Mouse (Mus musculus): ENCODE data around the gene Arhgef2.

Gene Arhgef2

GRCm38 (mm10) chr3:88640676-88641075 lies 34.9 kb downstream of the Arhgef2 start:
- no peak for DNase-seq (ENCODE audit: low read depth, low spot score)

DNA sequence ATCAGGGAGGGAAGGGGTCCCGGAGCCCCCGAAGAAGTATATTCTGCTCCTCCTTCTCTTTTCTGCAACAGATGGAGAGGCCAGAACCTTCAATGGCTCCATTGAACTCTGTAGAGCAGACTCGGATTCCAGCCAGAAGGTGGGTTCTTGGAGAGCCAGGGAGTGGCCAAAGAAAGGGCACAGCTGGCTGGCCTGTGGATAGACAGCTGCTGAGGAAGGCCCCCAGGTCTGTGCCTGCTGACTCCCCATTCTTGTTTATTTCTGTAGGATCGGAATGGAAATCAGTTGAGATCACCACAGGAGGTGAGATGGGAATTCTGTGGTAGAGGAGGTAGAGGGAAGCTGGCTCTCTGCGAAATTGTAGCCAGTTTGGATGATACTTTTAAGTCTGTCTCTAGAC lies 37.3 kb downstream of the Arhgef2 start:
- DNase-seq (ENCODE audit: low read depth, low spot score) = no peak

DNA sequence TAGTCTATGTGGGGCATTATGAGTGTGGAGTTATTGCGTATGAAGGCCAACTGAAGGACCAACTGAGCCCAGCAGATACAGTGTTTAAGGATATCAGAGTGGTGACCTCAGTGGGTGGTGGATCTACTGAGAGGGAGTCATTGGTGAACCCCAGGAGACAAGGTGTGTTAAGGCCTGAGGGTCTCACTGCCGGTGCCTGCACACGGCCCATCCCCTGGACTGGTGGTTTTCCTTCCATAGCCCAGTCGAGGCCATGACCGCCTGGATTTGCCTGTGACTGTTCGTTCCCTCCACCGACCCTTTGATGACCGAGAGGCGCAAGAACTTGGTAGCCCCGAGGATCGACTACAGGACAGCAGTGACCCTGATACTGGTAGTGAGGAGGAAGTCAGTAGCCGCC lies 40.2 kb downstream of the Arhgef2 start:
- no peak for DNase-seq (ENCODE audit: low read depth, low spot score)

GRCm38 (mm10) chr3:88646426-88646995 lies 40.7 kb downstream of the Arhgef2 start:
- DNase-seq (ENCODE audit: low read depth, low spot score) = no peak

- no peak for DNase-seq (ENCODE audit: low read depth, low spot score)
Measured at GRCm38 (mm10) chr3:88647076-88647475, 41.3 kb downstream of the Arhgef2 start.

DNA sequence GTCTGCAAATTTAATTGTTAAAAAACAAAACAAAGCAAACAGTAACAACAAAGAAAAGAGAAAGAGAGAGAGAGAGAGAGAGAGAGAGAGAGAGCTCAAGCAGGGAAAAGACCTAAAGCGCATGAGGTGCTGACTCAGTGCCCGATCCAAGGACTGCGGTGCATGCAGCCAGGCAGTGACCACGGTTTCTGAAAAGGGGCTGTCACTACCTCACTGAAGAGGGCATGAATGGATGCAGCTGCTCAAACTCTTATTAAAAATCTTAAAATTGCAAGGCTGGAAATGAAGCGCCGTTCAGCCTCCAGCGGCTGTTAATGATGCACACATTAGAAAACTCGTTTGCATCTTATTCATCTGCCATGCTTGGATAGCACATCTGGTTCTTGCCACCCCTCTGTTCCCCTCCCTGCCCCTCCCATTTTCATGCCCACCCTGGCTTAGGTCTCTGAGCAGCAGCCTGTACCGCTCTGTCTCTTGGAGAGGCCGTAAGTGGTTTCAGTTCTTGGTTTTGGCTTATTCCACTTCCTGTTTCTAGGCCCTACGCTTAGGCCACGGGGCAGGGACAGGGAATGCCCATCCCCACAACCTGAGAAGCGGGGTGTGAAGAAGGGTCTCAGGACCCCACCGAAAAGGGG lies 42.1 kb downstream of the Arhgef2 start:
- no peak for DNase-seq (ENCODE audit: low read depth, low spot score)

DNA sequence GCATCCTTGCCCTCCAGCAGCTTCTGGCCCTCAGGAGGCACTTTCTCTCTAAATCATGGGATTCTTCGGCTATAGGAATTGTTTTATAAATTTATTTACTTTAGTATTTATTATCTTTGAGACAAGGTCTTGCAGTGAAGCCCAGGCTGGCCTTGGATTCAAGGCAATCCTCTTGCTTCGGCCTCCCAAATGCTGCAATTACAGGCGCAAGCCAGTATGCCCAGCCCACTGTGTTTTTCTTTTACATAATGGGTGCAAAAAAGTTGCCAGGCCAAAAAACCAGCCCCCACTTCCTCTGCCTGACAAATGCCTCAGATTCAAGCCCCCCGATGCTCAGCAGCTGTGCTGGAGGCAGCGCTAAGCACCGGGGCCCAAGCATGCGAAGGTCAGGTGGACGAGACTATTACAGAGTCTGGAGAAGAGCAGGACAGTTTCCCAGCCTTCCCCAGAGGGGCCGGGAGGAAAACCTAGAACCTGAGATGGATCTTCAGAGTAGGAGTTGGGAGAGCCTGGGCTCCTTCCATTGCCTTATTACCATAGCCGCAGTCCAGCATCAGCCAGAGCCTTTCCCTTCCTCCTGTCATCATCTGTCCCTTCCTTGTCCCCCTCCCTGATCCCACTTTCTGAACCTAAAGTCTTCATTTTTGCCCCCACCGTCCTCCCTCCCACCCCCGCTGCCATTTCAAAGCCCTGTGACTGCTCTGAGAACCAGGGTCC lies 42.8 kb downstream of the Arhgef2 start:
- DNase-seq (ENCODE audit: low read depth, low spot score) = no peak

DNA sequence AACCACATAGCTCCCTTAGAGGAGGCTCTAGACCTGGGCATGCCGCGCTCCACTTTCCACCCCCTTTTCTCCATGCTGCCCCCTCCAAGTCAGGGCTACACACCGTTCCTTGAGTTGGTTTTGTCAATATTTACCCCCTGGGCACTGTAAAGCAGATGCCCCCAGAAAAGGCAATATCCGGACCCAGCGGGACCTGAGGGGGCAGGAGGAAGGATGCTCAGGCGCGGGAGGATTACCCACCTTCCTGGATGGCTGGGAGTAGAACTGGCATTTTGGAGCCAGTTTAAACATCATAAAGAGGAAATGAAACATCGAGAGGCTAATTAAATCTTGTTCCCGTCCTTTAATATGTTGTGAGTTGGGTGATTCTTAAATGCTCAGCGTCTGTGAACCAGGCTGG lies 43.4 kb downstream of the Arhgef2 start:
- no peak for DNase-seq (ENCODE audit: low read depth, low spot score)

GRCm38 (mm10) chr3:88649967-88650366 lies 44.2 kb downstream of the Arhgef2 start:
- DNase-seq (ENCODE audit: low read depth, low spot score) = no peak

GRCm38 (mm10) chr3:88650713-88651504 lies 45.1 kb downstream of the Arhgef2 start:
- no peak for DNase-seq (ENCODE audit: low read depth, low spot score)

GRCm38 (mm10) chr3:88651669-88652618 lies 46.2 kb downstream of the Arhgef2 start:
- DNase-seq (ENCODE audit: low read depth, low spot score) = no peak

GRCm38 (mm10) chr3:88652846-88653515 lies 47.2 kb downstream of the Arhgef2 start, which contains the start of gene Rxfp4:
Rxfp4 (minus strand) TSS chr3:88653142.
- no peak for DNase-seq (ENCODE audit: low read depth, low spot score)

GRCm38 (mm10) chr3:88653516-88654370 lies 48.0 kb downstream of the Arhgef2 start:
- no peak for DNase-seq (ENCODE audit: low read depth, low spot score)

DNA sequence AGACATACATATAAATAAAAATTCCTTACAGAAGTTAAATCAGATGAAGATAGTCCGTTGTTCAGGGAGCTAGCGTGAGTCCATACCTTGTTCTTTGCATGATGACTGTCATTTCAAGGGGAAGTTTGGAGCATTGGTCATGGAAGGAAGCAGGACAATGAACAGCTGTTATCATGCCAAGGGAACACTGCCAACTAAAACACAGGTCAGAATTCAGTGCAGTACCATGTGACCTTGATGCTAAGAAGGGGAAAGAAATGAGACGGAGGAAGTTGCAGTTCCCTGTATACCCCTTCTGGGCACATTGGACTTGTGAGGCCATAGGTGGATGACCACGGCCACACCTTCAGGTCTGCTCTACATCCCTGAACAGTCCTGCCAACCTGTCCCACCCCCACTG lies 48.9 kb downstream of the Arhgef2 start:
- DNase-seq (ENCODE audit: low read depth, low spot score) = no peak

DNA sequence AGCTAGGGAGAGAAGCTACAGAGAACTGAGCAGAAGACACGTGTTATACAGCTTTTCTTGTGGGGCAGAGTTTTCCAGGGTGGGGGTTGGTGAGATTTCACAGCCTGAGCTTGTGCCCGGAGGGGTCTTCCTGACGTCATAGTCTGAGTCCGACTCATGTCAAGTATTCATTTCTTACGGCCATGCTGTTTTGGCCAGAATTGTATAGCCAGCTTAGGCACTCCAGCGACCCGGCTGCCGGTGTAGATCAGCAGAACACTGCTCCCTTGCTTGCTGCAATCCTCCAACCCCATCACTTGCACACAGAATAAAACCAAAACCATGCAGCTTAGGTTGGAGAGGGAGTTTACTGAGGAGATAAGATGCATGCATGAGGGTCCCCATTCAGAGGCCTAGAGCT lies 49.9 kb downstream of the Arhgef2 start:
- no peak for DNase-seq (ENCODE audit: low read depth, low spot score)

DNA sequence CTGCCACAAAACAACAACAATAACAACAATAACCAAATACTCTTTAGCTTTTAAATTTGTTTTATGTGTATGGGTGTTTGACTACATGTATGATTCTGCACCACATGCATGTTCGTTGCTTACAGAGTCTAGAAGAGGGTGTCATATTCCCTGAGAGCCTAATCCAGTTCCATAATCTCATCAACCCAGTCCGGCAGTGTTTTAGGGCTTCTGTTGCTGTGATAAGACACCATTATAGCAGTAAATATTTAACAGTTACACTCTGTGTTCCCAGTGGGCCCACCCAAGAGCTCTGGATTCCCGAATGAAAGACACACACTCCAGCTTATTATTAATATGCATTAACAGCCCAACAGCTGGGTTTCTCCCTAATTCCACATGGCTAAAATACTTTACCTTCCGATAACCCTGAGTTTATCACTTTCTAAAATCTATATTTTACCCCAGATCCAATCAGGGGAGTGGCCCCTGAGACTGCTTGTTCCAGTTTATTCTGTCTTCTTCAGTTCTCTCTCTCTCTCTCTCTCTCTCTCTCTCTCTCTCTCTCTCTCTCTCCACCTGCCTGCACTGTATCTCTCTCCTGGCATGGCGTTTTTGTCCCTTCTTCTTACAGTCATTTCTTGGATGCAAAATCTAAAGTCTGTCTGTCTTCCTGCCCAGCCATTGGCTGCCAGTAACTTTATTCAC lies 52.8 kb downstream of the Arhgef2 start:
- DNase-seq (ENCODE audit: low read depth, low spot score) = no peak

GRCm38 (mm10) chr3:88659798-88660197 lies 54.0 kb downstream of the Arhgef2 start:
- no peak for DNase-seq (ENCODE audit: low read depth, low spot score)

DNA sequence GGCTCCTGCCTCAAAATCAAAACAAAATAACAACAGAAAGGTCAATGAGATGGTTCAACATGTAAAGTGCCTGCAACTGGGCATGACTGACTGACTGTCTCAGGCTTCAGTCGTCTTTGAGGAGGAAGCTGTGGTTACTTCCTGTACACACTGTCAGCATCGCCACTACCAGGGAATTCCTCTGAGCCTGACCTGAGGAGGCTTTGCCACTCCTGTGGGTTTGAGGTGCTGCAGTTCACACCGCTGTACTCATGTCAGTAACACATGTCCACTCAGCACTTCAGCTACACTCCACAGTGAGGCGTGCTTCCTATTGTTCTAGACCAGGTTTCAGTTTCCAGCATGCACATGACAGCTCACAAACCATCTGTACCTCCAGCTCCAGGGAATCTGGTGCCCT lies 58.3 kb downstream of the Arhgef2 start:
- no peak for DNase-seq (ENCODE audit: low read depth, low spot score)

DNA sequence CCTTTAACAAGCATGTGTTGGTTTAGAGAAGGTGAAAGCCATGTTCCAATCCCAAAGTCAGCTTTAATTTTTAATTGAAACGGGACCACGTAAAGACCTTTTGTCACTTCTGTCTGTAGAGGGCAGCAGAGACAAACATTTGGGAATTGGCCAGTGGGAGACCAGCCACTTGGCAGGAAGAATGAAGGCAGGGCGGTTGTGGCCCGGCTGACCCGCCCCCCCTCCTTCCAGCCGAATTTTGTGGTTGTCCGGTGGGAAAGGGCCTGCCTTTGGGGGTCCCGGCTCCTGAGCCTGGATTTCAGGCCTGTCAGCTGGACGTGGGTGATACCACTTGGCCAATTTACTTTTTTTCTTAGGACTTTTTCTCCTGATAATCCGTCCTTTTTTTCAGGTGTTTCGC lies 71.6 kb downstream of the Arhgef2 start:
- DNase-seq (ENCODE audit: low read depth, low spot score) = peak; percentile 53
